Mouse (Mus musculus) embryo, embryonic 11.5 days (tissue): ENCODE measurements around the gene Rps11.

Source experiments
- DNase-seq: peaks from one replicate; pipeline ENCODE4 v3.0.0-alpha.2; 2012; ENCODE audit warnings: low read depth, low spot score

The Rps11 gene

DNA sequence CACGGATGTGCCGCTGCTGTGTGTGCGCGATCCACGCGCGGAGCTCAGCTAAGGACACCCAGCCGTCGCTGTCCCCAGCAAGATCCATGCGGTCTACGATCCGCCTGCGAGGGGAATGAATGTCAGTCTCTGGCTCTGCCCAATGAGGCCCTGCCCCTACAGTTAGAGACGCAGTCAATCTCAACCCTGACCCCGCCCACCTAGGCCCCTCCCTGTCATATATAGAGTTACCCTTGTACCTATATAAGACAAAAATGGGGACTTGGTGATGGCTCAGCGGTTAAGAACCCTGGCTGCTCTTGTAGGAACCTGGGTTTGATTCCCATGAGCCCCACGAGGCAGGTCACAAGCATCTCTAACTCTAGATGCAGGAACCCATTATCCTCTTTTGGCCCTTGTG is 35.6 kb downstream of the Rps11 start:
- DNase-seq = no peak

GRCm38 (mm10) chr7:45086084-45086483 is 38.2 kb downstream of the Rps11 start:
- DNase-seq = no peak

DNA sequence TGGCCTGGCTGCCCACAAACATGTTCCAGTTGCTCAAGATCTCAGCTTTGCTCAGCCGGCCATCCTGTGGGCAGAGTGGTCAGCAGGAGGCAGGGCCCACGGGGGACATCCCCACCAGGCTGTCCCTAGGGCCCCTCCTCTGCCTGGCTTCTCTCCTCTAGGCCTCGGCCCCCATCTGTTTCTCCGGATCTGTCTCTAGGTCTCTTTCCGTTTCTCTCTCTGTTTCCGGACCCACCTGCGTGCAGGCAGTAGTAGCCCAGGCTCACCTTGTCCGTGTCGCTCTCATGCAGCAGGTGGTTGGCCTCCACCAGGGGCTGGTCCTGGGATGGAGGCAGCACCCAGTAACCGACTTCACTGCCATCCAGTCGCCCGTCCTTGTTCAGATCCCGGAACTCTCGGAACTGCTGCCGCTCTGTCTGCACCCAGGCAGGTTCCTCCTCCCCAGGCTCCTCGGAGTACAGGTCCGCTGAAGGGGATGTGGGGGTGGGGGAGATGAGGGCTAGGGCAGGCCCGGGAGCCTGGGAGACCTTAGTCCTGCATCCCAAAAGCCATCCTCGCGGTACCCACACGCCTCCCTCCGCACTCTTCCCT is 40.8 kb downstream of the Rps11 start:
- no peak for DNase-seq

- DNase-seq = no peak
Observed at GRCm38 (mm10) chr7:45082401-45083299, 41.6 kb downstream of the Rps11 start.

DNA sequence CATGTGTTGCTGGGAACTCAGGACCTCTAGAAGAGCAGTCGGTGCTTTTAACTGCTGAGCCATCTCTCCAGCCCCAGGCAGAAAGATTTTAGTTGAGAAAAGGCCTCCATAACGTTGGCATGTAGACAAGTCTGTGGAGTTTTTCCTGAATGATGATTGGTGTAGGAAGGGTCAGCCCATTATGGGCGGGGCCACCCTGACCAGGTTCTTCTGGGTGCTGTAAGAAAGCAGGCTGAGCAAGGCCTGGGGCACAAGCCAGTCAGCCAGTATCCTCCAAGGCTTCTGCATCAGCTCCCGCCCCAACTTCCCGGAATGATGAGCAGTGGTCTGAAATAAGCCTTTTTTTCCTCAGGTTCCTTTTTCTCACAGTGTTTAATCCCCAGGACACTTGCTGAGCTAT is 43.2 kb downstream of the Rps11 start:
- DNase-seq = no peak

- DNase-seq = peak; percentile 84
Observed at GRCm38 (mm10) chr7:45079856-45080255, 44.4 kb downstream of the Rps11 start.

DNA sequence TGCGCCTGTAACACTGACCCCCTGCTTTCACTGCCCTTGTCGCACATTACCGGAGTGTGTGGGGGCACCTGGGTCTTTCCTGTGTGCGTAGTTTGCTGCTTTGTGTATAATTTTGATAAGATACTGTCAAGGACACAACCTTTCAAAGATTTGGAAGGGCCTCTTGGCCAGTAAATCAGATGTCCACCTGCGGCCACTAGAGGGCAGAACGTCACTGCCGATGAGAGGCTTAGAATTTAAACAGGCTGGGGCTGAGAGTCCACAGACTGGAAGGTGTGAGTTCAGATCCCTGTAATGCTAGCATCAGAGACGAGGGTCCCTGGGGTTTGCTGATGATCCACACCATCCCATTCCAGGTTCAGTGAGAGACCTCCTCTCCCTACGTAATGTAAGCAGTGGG is 45.7 kb downstream of the Rps11 start:
- peak; percentile 66 for DNase-seq

DNA sequence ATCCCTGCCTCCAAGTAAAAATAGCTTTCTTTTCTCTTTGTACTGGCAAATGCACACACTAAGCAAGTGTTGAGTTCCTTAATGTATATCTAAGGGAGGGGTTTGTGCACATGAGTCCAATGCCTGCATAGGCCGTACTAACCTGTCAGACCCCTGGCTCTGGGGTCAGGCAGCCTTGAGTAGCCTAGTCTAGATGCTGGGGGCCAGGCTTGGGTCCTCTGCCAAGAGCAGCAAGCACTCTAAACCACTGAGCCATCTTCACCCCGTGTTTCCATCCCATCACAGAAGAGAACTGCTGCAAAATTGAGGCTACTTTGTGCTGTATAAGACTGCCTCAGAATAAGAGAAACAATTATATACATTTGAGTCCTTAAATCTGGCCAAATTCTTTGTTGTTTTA is 46.4 kb downstream of the Rps11 start:
- no peak for DNase-seq

DNA sequence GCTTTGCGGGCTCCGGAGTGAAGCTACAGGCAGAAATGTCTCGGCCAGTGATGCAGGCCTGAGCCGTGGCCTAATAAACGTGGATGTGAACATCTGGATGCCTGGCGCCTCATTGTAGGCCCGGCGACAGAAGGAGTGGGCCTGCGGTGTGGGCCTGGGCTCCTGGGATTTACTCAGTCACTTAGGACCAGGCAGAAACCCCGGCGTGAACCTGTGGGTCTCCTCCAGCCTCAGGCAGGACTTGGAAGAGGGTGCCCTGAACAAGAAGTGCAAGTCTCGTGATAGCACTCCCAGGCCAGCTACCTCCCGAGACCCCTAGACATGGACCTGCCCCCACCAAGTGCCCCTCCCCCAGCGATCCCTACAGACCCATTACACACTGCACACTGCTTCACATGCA is 46.9 kb downstream of the Rps11 start:
- DNase-seq = no peak

GRCm38 (mm10) chr7:45076501-45076900 is 47.7 kb downstream of the Rps11 start:
- DNase-seq = no peak

DNA sequence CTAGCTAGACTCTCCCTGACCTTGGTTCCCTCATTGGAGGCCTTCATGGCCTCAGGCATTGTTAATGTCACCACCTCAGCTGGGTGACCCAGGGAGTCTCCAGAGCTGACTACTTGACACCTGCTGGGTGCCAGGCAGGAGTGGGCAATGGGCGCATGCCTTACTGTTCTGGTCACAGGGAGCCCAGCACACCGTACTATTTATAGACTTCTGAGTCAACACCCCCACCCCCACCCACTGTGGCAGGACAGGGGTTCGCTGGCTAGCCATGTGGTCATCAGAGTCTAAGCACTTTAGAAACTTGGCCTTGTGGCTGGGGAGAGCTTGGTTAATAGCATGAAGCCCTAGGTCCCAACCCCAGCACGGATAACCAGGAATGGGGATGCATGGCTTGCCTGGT is 48.8 kb downstream of the Rps11 start:
- DNase-seq = no peak

DNA sequence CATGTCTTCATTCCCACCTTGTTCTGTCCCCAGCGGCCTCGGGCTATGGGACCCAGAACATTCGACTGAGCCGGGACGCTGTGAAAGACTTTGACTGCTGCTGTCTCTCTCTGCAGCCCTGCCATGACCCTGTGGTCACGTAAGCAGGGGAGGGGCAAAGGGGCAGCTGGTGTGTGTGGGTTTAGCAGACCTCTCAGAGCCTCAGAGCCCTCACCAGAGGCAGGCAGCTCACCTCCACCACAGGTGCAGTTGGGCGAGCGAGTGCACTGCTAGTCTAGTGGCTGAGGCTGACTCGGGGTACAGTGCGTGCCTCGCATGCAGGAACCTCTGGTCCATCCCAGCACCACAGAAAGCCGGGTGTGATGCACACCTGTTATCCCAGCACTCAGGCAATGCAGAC is 50.3 kb downstream of the Rps11 start:
- DNase-seq = no peak

DNA sequence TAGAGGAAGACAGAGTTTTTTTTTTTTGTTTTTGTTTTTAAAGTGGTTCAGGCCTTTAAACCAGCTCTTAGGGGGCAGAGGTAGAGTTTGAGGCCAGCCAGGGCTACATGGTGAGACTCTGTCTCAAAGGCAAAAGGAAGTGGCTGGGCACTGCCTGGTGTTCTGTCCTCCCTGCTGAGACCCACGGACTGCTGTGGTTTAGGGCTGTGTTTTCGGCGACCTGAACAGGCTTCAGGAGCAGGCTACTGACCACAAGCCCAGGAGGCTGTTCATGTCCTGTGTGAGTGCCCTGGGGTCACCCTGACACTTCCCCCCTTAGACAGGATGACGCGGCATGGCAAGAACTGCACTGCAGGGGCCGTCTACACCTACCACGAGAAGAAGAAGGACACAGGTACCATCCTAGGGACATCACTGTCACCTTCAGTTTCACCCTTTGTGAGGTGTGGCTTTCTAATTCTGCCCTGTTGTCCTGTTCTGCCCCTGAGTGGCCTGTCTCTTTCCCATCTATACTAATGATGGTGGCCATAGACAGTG is 51.0 kb downstream of the Rps11 start:
- DNase-seq = no peak
